Mouse (Mus musculus) central nervous system, embryonic 11.5 days (tissue): Measurements from ENCODE around the gene Manf. TPM values are rescaled to one million over a fixed set of nuclear protein-coding genes. Genes with fewer than 3 reads are reported as not detected.

Source experiments
- polyA plus RNA-seq: library from polyadenylated mRNA; depleted of rRNA; stranded (reverse); fragments of >200 nt; gene quantifications from 2 replicates; pipeline ENCODE4 v1.2.3, GENCODE M21; 2012; rRNA removed

Gene Manf
- polyA plus RNA-seq: 111 and 167 TPM in 2 replicates

DNA sequence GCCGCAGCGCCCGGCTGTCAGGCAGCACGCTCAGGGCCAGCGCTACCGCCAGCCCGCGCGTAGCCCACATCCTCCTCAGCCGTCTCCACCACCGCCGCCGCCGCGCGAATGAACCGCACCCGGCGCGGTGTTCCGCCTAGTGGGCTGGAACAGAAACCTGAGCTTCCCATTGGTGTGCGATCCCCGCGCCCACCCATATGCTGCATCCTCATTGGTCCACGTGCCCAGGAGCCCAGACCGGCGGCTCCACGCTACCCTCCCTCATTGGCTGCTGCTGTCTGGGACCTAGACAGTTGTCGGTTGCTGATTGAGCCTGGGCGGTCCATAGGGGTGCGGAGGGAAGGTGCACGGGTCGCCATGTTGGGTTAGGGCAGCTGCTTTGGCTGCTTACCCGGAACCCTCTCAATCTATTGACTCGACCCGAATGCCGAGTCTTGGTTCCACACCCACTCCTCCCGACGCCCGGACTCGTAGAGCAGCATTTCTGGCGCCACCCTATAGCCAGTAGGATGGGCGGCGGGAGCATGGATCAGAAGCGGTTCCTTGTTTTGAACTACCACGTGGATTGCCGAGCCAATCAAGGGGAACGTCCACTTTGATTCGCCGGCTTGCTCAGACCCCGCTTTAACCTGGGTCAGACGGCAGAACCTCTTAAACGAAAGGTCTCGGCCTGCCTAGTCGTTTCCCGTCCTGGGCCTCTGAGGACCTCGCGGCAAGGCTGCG lies at the start of gene Manf:
Manf (minus strand) TSS at position 151 of the 723 bp plus-strand sequence.

DNA sequence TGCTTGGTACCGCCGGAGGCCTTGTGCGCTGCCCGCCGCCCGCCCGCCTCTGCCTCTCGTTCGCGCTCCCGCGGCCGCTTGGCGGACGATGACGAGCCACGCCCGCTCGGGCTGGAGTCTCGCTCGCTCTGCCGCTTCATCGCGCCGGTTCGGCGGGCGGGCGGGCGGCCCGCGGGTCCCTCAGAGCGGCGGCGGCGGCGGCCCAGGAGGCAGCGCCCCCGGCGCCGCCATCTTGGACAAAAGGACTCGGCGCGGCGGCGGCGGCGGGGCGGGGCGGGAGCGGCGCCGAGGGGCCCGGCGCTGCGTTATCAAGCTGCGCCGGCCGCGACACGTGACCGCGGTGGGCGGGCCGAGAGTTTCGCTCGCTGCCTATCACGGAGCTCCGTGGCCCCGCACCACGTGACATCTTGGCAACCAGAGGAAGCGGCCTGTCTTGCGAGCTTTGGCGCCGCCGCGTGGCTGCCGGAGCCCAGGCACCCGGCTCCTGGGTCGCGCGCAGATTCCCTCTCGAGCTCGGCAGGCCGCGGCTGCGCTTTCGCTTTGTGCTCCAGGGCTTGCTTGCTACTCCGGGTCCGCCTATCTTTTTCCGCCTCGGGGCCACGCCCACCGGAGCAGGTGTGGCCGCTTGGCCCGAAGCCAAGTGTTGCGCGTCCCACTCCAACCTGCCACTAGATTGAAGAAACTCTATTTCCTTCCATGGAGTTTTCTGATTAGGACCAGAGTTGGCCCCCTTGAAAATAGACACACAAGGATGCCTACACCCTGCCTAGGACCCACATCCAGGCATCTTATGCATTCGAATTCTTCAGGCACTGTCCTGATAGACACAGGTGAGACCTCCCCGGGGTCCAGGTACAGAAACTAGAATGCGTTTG lies 4.7 kb downstream of the Manf start, which contains the start of gene Rbm15b:
Rbm15b (minus strand) TSS at position 601 of the 875 bp plus-strand sequence.

DNA sequence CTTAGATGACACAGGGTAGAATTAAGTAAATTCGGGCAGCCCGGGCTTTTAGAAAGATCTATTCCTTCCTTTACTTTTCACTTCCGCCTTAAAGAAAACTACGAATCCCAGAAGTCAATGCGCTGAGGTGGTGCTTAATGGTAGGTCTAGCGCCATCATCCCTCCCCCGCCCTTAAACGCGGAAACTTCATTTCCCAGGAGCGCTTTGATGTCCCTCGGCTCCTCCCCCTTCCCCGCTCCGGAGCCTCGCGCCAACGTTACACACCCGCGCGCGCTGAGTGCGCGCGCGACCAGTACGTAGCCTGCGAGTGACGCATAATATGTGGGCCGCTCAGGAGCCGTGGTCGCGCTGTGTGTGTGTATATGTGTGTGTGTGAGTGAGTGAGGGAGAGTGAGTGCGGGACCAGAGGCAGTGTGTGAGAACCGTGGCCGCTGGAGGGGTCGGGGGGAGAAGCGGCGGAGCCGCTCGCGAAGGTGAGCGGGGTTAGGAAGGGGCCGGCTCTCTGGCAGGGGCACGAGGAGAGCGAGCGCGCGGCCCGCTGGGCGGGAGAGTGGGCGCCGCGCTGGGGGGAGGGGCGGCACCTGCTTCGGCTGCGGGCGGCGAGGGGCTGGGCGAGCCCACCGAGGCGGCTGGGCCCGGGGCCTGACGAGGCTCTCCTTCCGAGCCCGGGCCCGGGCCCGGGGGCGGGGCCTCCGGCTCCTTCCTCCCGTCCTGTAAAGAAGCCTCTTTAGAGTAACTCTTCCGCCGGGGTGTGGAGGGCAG lies 70.0 kb downstream of the Manf start, which contains the start of gene Dcaf1:
Dcaf1 (plus strand) TSS at position 257 of the 763 bp plus-strand sequence.

DNA sequence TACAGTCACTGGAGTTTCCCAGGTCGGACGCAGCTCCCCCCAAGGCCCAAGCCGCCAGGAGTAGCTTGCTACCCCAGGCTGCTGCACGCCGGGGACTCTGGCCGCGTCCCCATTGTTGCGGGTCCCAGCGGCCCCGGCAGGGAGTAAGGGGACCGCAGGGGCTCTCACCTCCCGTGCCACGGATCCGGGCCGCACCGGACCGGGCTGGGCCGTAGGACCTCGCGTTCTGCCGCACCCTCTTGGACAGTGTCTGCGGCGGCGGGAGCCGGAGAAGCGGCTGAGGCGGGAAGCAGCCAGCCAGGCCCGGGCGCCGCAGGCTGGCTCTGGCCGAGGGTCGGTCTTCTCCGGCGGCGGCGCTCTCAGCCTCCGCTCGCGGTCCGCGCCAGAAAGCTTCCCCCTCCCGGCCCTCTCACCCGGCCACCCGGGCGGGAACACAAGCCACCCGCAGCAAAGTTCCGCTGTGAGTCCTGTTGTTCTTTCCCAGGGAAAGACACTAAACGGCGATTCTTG lies 102.9 kb downstream of the Manf start, which contains the start of gene Rad54l2:
Rad54l2 (minus strand) TSS at position 383 of the 510 bp plus-strand sequence.

Other genes starting within 250 kb of the Manf start
- gene Grm2, start 235.9 kb downstream of the Manf start, polyA plus RNA-seq: 5.5 and 7.8 TPM in 2 replicates
- 21.3 and 27.2 TPM in 2 replicates for gene Tex264, start 206.1 kb downstream of the Manf start, polyA plus RNA-seq
- 17.5 and 17.6 TPM in 2 replicates for gene Rad54l2, start 102.8 kb downstream of the Manf start, polyA plus RNA-seq
- gene Dcaf1, start 70.1 kb downstream of the Manf start, polyA plus RNA-seq: 38.5 and 57.7 TPM in 2 replicates
- gene Rbm15b, start 4.6 kb downstream of the Manf start, polyA plus RNA-seq: 35.2 and 37.6 TPM in 2 replicates